Mouse (Mus musculus) adipocyte (in vitro differentiated cells): ENCODE measurements around the gene Gm17660.

Experiments
- DNase-seq: peaks from one replicate; pipeline ENCODE4 v3.0.0-alpha.2; 2016; ENCODE audit warnings: low spot score

Gm17660 gene

GRCm38 (mm10) chr5:104080736-104081135 is 3.3 kb upstream of the Gm17660 start:
- DNase-seq = no peak

- DNase-seq = no peak
These were observed 1.0 kb downstream of the Gm17660 start for GRCm38 (mm10) chr5:104076361-104076760.

GRCm38 (mm10) chr5:104074388-104074787 is 3.0 kb downstream of the Gm17660 start:
- peak; percentile 65 for DNase-seq

- DNase-seq = no peak
These were observed 3.8 kb downstream of the Gm17660 start for GRCm38 (mm10) chr5:104073602-104074001.

GRCm38 (mm10) chr5:104072272-104072886 is 5.0 kb downstream of the Gm17660 start:
- DNase-seq = no peak

- no peak for DNase-seq
These were observed 6.4 kb downstream of the Gm17660 start for GRCm38 (mm10) chr5:104071048-104071447.

GRCm38 (mm10) chr5:104068751-104069150 is 8.7 kb downstream of the Gm17660 start:
- no peak for DNase-seq

GRCm38 (mm10) chr5:104062773-104063551 is 14.4 kb downstream of the Gm17660 start:
- no peak for DNase-seq

- peak; percentile 53 for DNase-seq
These were observed 15.3 kb downstream of the Gm17660 start for GRCm38 (mm10) chr5:104061936-104062772.

GRCm38 (mm10) chr5:104060429-104060828 is 17.0 kb downstream of the Gm17660 start:
- no peak for DNase-seq

GRCm38 (mm10) chr5:104059628-104060027 is 17.8 kb downstream of the Gm17660 start:
- DNase-seq = no peak

- no peak for DNase-seq
These were observed 19.4 kb downstream of the Gm17660 start for GRCm38 (mm10) chr5:104058021-104058420.

- peak; percentile 66 for DNase-seq
These were observed 21.1 kb downstream of the Gm17660 start for GRCm38 (mm10) chr5:104056295-104056694.

GRCm38 (mm10) chr5:104055816-104056215 is 21.6 kb downstream of the Gm17660 start:
- DNase-seq = no peak

GRCm38 (mm10) chr5:104054938-104055337 is 22.5 kb downstream of the Gm17660 start:
- no peak for DNase-seq

GRCm38 (mm10) chr5:104052956-104053355 is 24.5 kb downstream of the Gm17660 start:
- DNase-seq = peak; percentile 47

- DNase-seq = peak; percentile 42
These were observed 29.3 kb downstream of the Gm17660 start for GRCm38 (mm10) chr5:104048139-104048538.

- peak; percentile 54 for DNase-seq
These were observed 30.0 kb downstream of the Gm17660 start for GRCm38 (mm10) chr5:104047200-104048105.

GRCm38 (mm10) chr5:104046256-104047199 is 30.9 kb downstream of the Gm17660 start, which contains the start of gene Nudt9:
Gene Nudt9, plus strand, starts transcription at chr5:104046306.
- peak; percentile 96 for DNase-seq

GRCm38 (mm10) chr5:104043704-104044103 is 33.7 kb downstream of the Gm17660 start:
- DNase-seq = no peak
